Mouse (Mus musculus): ENCODE measurements around the gene Fubp1.

DNA sequence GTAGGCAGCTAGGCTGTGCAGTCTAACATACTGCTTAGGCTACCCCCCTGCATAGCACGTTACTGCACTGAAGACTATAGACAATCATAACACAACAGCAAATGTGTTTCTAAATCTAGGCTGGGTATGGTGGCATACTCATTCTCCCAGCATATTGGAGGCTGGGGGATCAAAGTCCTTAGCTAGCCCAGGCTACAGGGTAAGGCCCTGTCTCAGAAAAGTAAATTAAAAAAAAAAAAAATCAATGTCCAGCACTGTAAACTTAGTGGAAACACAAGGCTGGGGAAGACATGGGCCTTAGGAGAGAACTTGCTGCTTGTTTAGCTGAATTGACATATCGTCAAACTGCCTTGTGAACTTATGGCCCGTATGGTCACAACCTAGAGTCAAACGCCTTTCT lies 29.6 kb upstream of the Fubp1 start:
- TF ChIP-seq CTCF (IDR thresholded peaks at IDR 0.05), result no peak
- TF ChIP-seq EP300 (IDR thresholded peaks at IDR 0.05), result no peak
